Mouse (Mus musculus) right cerebral cortex, postnatal 36 days (tissue): ENCODE measurements at regions not wholly inside any gene's neighbourhood (a gene's known extent, or its start where the extent isn't known, plus 50 kb on each side); places are given as distances from the start of the nearest gene placed in this dataset.

Experiments used
- DNase-seq, 2 experiments: peaks; one replicate each; pipeline ENCODE4 v3.0.0; 2022; ENCODE audit warnings: low spot score in 2 of 2, mixed read lengths in 1 of 2

GRCm38 (mm10) chr7:51300238-51300637 lies 210.6 kb upstream of the Ano5 start:
- no peak for DNase-seq

GRCm38 (mm10) chr7:51307757-51308156 lies 203.1 kb upstream of the Ano5 start:
- no peak for DNase-seq

GRCm38 (mm10) chr7:51310191-51310590 lies 200.6 kb upstream of the Ano5 start:
- no peak for DNase-seq

GRCm38 (mm10) chr7:51339841-51340540 lies 170.8 kb upstream of the Ano5 start:
- DNase-seq = no peak

- DNase-seq = no peak
Observed at GRCm38 (mm10) chr7:51347521-51347920, 163.3 kb upstream of the Ano5 start.

- DNase-seq = peak; percentile 40 to 47
Observed at GRCm38 (mm10) chr7:51360134-51360533, 150.7 kb upstream of the Ano5 start.

GRCm38 (mm10) chr7:51377584-51377983 lies 133.2 kb upstream of the Ano5 start:
- no peak for DNase-seq
